8 mouse cellular contexts compared by ENCODE assay signal in genomic region chr2:27690714-27691113, GRCm38 (mm10). TPM values are rescaled to one million over a fixed set of nuclear protein-coding genes. Genes with fewer than 3 reads are reported as not detected.
A peak's percentile ranks its signal among the peaks of the same experiment; 100 is the strongest.
DNase-seq lines count a peak whose midpoint lies in the region; ATAC-seq and TF ChIP-seq lines count a peak whose summit lies in the region.

No protein-coding gene starts in this region.

- no peak overlapping the region for H3K4me3 ChIP-seq in forebrain, embryonic 10.5 days
- H3K4me3 ChIP-seq in forebrain, postnatal 0 days (ENCODE audit: low read depth, low read length) = no peak overlapping the region
- H3K4me3 ChIP-seq in heart, embryonic 10.5 days = no peak overlapping the region
- no peak overlapping the region for H3K4me3 ChIP-seq in kidney, postnatal 0 days (replicated peaks; ENCODE audit: low read depth, low read length)

- WGBS in forebrain, embryonic 10.5 days = 31% methylated on average over 5 of the region's 5 CpGs
- WGBS in forebrain, postnatal 0 days = 22% methylated on average over 5 of the region's 5 CpGs
- 54% methylated on average over 5 of the region's 5 CpGs for WGBS in heart, embryonic 10.5 days
- 51% methylated on average over 5 of the region's 5 CpGs for WGBS in kidney, postnatal 0 days

- no peak for TF ChIP-seq CTCF in forebrain, postnatal 0 days (IDR thresholded peaks at IDR 0.05; ENCODE audit: low read depth)
- TF ChIP-seq CTCF in kidney, postnatal 0 days (IDR thresholded peaks at IDR 0.05; ENCODE audit: low read depth) = no peak

- DNase-seq in forebrain, embryonic 10.5 days (ENCODE audit: extremely low spot score, low spot score) = no peak
- DNase-seq in forebrain, postnatal 0 days = no peak
- DNase-seq in heart, embryonic 10.5 days (ENCODE audit: low spot score) = no peak
- peak; percentile 44 for DNase-seq in kidney, postnatal 0 days (ENCODE audit: low spot score)
- peak; percentile 56 for DNase-seq in lung, postnatal 25 days (ENCODE audit: low spot score)
- no peak for DNase-seq in right cerebral cortex, postnatal 36 days (ENCODE audit: low spot score in 2 of 2)
- no peak for DNase-seq in frontal cortex, adult 2 months (ENCODE audit: extremely low spot score in 1 of 2, low spot score in 1 of 2)
- DNase-seq in right cerebral cortex, adult 2 months (ENCODE audit: low spot score in 2 of 2) = no peak

- peaks cover 48% of the 10 kb centered on the region for H3K4me1 ChIP-seq in forebrain, embryonic 10.5 days
- no peaks in the 10 kb centered on the region for H3K4me1 ChIP-seq in forebrain, postnatal 0 days (ENCODE audit: insufficient read depth)
- H3K4me1 ChIP-seq in heart, embryonic 10.5 days = peaks cover 95% of the 10 kb centered on the region
- peaks cover 36% of the 10 kb centered on the region for H3K4me1 ChIP-seq in kidney, postnatal 0 days (replicated peaks; ENCODE audit: insufficient read depth, low read length)

- peak overlapping the region; percentile 12; the same call in 1 of the 2 replicates for H3K27ac ChIP-seq in forebrain, embryonic 10.5 days
- no peak overlapping the region for H3K27ac ChIP-seq in forebrain, postnatal 0 days (ENCODE audit: low read depth, low read length)
- H3K27ac ChIP-seq in heart, embryonic 10.5 days = peak overlapping the region; percentile 59; the same call in 1 of the 2 replicates
- peak overlapping the region; percentile 19; the same call in 1 of the 2 replicates for H3K27ac ChIP-seq in kidney, postnatal 0 days

- no peak overlapping the region for H3K9ac ChIP-seq in forebrain, postnatal 0 days
- no peak overlapping the region for H3K9ac ChIP-seq in kidney, postnatal 0 days (ENCODE audit: low read depth, low read length)

- no peaks in the 10 kb centered on the region for H3K9me3 ChIP-seq in forebrain, embryonic 10.5 days
- no peaks in the 10 kb centered on the region for H3K9me3 ChIP-seq in forebrain, postnatal 0 days (ENCODE audit: low read length)
- no peaks in the 10 kb centered on the region for H3K9me3 ChIP-seq in heart, embryonic 10.5 days
- H3K9me3 ChIP-seq in kidney, postnatal 0 days (replicated peaks; ENCODE audit: low read length) = no peaks in the 10 kb centered on the region

- H3K36me3 ChIP-seq in forebrain, embryonic 10.5 days (replicated peaks) = no peaks in the 10 kb centered on the region
- H3K36me3 ChIP-seq in forebrain, postnatal 0 days (ENCODE audit: insufficient read depth) = no peaks in the 10 kb centered on the region
- H3K36me3 ChIP-seq in heart, embryonic 10.5 days = no peaks in the 10 kb centered on the region
- no peaks in the 10 kb centered on the region for H3K36me3 ChIP-seq in kidney, postnatal 0 days (ENCODE audit: insufficient read depth, low read length)

- no peak overlapping the region for H3K4me2 ChIP-seq in forebrain, postnatal 0 days (ENCODE audit: low read depth)
- no peak overlapping the region for H3K4me2 ChIP-seq in kidney, postnatal 0 days (ENCODE audit: low read length)

- ATAC-seq in forebrain, postnatal 0 days = no peak
- ATAC-seq in kidney, postnatal 0 days (replicated peaks; ENCODE audit: low FRiP score, low read depth) = no peak

- no peaks in the 10 kb centered on the region for H3K27me3 ChIP-seq in forebrain, embryonic 10.5 days (ENCODE audit: poor library complexity, severe bottlenecking)
- H3K27me3 ChIP-seq in forebrain, postnatal 0 days (ENCODE audit: insufficient read depth, low read length) = no peaks in the 10 kb centered on the region
- peaks cover 32% of the 10 kb centered on the region; the same call in 1 of the 2 replicates for H3K27me3 ChIP-seq in heart, embryonic 10.5 days (ENCODE audit: insufficient read depth, poor library complexity, severe bottlenecking)
- H3K27me3 ChIP-seq in kidney, postnatal 0 days (ENCODE audit: insufficient read depth, low read length) = no peaks in the 10 kb centered on the region

RNA-seq across cellular contexts. Expression of gene Rxra, which starts 14.5 kb away (rescaled TPM):
- polyA plus RNA-seq in forebrain, embryonic 10.5 days (2016; fragmentation: Nextera tagmentation; extraction: Ambion mirVana) = 7.7 and 7.8 TPM in 2 replicates
- 9.4 and 19.3 TPM in 2 replicates for total RNA-seq in forebrain, postnatal 0 days (2014; rRNA removed)
- polyA plus RNA-seq in forebrain, postnatal 0 days (2015; fragmentation: Nextera tagmentation; extraction: Ambion mirVana) = 1.7 and 2.1 TPM in 2 replicates
- polyA plus RNA-seq in heart, embryonic 10.5 days (2016; fragmentation: Nextera tagmentation; extraction: Ambion mirVana) = 6.4 and 8.0 TPM in 2 replicates
- polyA plus RNA-seq in kidney, postnatal 0 days (2015; fragmentation: Nextera tagmentation; extraction: Ambion mirVana) = 9.4 and 9.6 TPM in 2 replicates
- polyA plus RNA-seq in frontal cortex, adult 2 months (2012; rRNA removed) = 12.3 and 16.0 TPM in 2 replicates

Comparison
In these comparisons a context has a peak if more than half of its experiments do, and no peak if none do; other contexts are left out.
1. DNase-seq: peak in kidney, postnatal 0 days (single experiment) and lung, postnatal 25 days (single experiment); none in forebrain, embryonic 10.5 days (single experiment), forebrain, postnatal 0 days (single experiment), heart, embryonic 10.5 days (single experiment), right cerebral cortex, postnatal 36 days (0 of 2), frontal cortex, adult 2 months (0 of 2) and right cerebral cortex, adult 2 months (0 of 2).